Mouse (Mus musculus) G1E (cell line): Measurements from ENCODE around the gene Prkcg.

Experiments
- CTCF ChIP-seq: IDR thresholded peaks from 2 replicates; pipeline ENCODE4 v1.5.1; 2012; ENCODE audit warnings: low read depth, low read length, inconsistent platforms, mixed read lengths
- GATA1 ChIP-seq: IDR thresholded peaks from 2 replicates; pipeline ENCODE4 v1.6.1; 2012; ENCODE audit warnings: borderline replicate concordance, low read length, inconsistent platforms, mixed read lengths
- GATA2 ChIP-seq: IDR thresholded peaks from 2 replicates; pipeline ENCODE4 v1.6.1; 2012; ENCODE audit warnings: low read depth, low read length, inconsistent platforms, borderline replicate concordance
- POLR2AphosphoS5 ChIP-seq: IDR thresholded peaks from 2 replicates; pipeline ENCODE4 v1.6.1; 2012; ENCODE audit warnings: low read depth, low read length, inconsistent platforms; ENCODE audit not compliant: insufficient replicate concordance

DNA sequence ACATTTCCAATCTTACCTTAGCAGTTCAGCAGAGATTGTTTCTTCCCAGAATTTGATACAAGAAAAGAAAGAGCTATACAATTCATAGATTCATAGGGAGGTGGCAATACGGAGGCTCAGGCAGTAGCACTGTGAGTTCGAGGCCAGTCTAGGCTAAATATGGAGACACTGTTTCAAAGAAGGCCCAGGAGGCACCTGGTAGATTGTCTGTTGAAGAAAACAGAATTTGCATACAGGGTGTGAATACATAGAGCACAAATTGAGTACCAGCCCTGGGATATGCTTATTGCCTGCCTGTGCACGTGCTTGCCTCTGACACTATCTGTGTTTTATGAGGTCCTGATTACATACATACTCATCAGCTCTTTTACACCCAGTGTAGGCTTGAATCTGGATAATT lies 17.4 kb downstream of the Prkcg start:
- TF ChIP-seq CTCF: no peak
- TF ChIP-seq GATA2: no peak
- no peak for TF ChIP-seq POLR2AphosphoS5
- no peak for TF ChIP-seq GATA1
